ENCODE assay signal across 19 mouse cellular contexts in the genomic region with DNA sequence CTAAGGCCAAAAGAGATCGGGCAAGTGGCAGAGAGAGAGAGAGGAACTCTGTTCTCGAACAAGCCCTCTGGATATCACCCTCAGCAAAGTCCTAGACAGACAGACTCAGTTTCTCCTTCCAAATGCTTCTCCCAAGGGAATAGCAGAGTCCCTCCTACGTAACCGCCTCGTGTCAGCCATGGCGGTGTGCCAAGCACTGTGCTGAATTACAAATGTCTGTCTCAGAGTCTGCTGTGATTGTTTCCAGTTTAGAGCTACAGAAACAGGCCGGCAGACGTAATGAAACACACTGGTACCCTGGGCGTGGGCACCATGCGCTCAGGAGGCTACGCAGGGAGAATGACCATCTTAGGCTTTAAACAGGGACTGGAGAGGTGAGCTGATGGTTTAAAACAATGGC. TPM values are rescaled to one million over a fixed set of nuclear protein-coding genes. Genes with fewer than 3 reads are reported as not detected.
DNase-seq lines count a peak whose midpoint lies in the region; TF ChIP-seq lines count a peak whose summit lies in the region.
"Had no signal": no experiment of that assay in that cellular context is flagged by ENCODE, and none has a peak within 500 bp of the region (broad histone marks: within the 10 kb centered on the region; RNA-seq: fewer than 3 reads in every experiment).

No protein-coding gene starts in this region.

- H3K27ac ChIP-seq in heart, adult 2 months, result peak overlapping the region; percentile 71
- H3K27ac ChIP-seq: embryonic facial prominence, embryonic 12.5 days; lung, embryonic 15.5 days; midbrain, embryonic 12.5 days; neural tube, embryonic 15.5 days had no signal

- H3K4me3 ChIP-seq in heart, adult 2 months, result no peak overlapping the region
- H3K4me3 ChIP-seq: embryonic facial prominence, embryonic 12.5 days; heart, embryonic 15.5 days; lung, embryonic 15.5 days; midbrain, embryonic 12.5 days; neural tube, embryonic 15.5 days had no signal

- no peak for TF ChIP-seq CTCF in heart, adult 2 months (IDR thresholded peaks at IDR 0.05)

- DNase-seq in heart, adult 2 months, result no peak
- DNase-seq in heart, postnatal 4 days, result no peak
- peak; percentile 51 to 61 for DNase-seq in right cerebral cortex, adult 2 months (ENCODE audit: low spot score in 2 of 2)
- no peak for DNase-seq in right cerebral cortex, postnatal 25 days
- DNase-seq in layer of hippocampus, adult 8-10 months (ENCODE audit: low spot score in 2 of 2), result peak; percentile 63 to 76
- DNase-seq in telencephalon, adult 2 months (ENCODE audit: low read depth, low spot score), result peak; percentile 38
- no peak for DNase-seq in thymus, postnatal 4 days
- DNase-seq in natural killer cell, adult 2 months (ENCODE audit: low spot score in 2 of 2), result no peak
- DNase-seq: adrenal gland, adult 8-10 months; cerebellum, adult 8-10 months; heart, adult 11 months; kidney, adult 8-10 months; kidney, postnatal 36 days had no signal

- no peaks in the 10 kb centered on the region for H3K36me3 ChIP-seq in heart, adult 2 months (ENCODE audit: control insufficient read depth, insufficient read depth, low read length)
- H3K36me3 ChIP-seq: embryonic facial prominence, embryonic 12.5 days; G1E; heart, embryonic 15.5 days; lung, embryonic 15.5 days; midbrain, embryonic 12.5 days; neural tube, embryonic 15.5 days had no signal

- WGBS in heart, adult 2 months, result 49% methylated on average over 11 of the region's 11 CpGs

- H3K27me3 ChIP-seq in heart, adult 2 months (ENCODE audit: control insufficient read depth, insufficient read depth, low read length), result no peaks in the 10 kb centered on the region

- no peak for TF ChIP-seq POLR2A in heart, adult 2 months (IDR thresholded peaks at IDR 0.05; ENCODE audit: insufficient read depth, low read depth, low read length)

- H3K4me1 ChIP-seq in heart, adult 2 months (ENCODE audit: control insufficient read depth, insufficient read depth, low read length), result peaks cover 8% of the 10 kb centered on the region; the same call in 1 of the 2 replicates
- H3K4me1 ChIP-seq: midbrain, embryonic 12.5 days; neural tube, embryonic 15.5 days had no signal

- no peaks in the 10 kb centered on the region for H3K79me2 ChIP-seq in heart, adult 2 months (replicated peaks; ENCODE audit: control insufficient read depth, insufficient read depth, low read length)

- no peak overlapping the region for H3K9ac ChIP-seq in heart, adult 2 months (ENCODE audit: low read depth, low read length)
- H3K9ac ChIP-seq: embryonic facial prominence, embryonic 12.5 days; heart, embryonic 15.5 days; lung, embryonic 15.5 days; midbrain, embryonic 12.5 days; neural tube, embryonic 15.5 days had no signal

- no peak for TF ChIP-seq EP300 in heart, adult 2 months (IDR thresholded peaks at IDR 0.05; ENCODE audit: insufficient read depth, low read depth, low read length)

- intact Hi-C loops in heart, adult 2 months (cut with DNase I), result loop anchor here (5.0 kb wide), 1 partner anchor 84 kb away; no protein-coding TSS in a partner anchor

RNA-seq across cellular contexts. Expression of a gene that starts 8.8 kb away (rescaled TPM):
- 10 to 100 TPM; 12.2 to 14.4 TPM for total RNA-seq in heart, adult 2 months (2021)
- 12.6 and 21.5 TPM in 2 replicates for polyA plus RNA-seq in heart, adult 2 months (2012; rRNA removed)
- 1 to 10 TPM; 8.6 to 9.4 TPM for total RNA-seq in heart, postnatal 4 days (2021)
- 1 to 10 TPM; 1.4 to 2.2 (median 1.9) TPM for total RNA-seq in layer of hippocampus, adult 8-10 months (2022)

RNA-seq across cellular contexts. Expression of a gene that starts 36.2 kb away (rescaled TPM):
- total RNA-seq in heart, adult 2 months (2021), result under 1 TPM; 0.73 to 0.82 TPM
- polyA plus RNA-seq in heart, adult 2 months (2012; rRNA removed), result 0.82 and 1.4 TPM in 2 replicates
- under 1 TPM; 0.47 to 0.52 TPM for total RNA-seq in heart, postnatal 4 days (2021)
- total RNA-seq in layer of hippocampus, adult 8-10 months (2022), result under 1 TPM in 2 of 4 experiments, not detected in 2; 0.16 to 0.34 TPM

RNA-seq across cellular contexts. Expression of a gene that starts 50.3 kb away (rescaled TPM):
- 10 to 100 TPM; 20.1 to 21.0 TPM for total RNA-seq in heart, adult 2 months (2021)
- 30.5 and 32.5 TPM in 2 replicates for polyA plus RNA-seq in heart, adult 2 months (2012; rRNA removed)
- total RNA-seq in heart, postnatal 4 days (2021), result 10 to 100 TPM; 33.5 to 36.8 TPM
- total RNA-seq in layer of hippocampus, adult 8-10 months (2022), result 100 to 1,000 TPM; 251 to 262 (median 254) TPM

Comparison
In these comparisons a context has a peak if more than half of its experiments do, and no peak if none do; other contexts are left out.
1. DNase-seq: peak in right cerebral cortex, adult 2 months (2 of 2), layer of hippocampus, adult 8-10 months (2 of 2) and telencephalon, adult 2 months (single experiment); none in heart, adult 2 months (0 of 2), heart, postnatal 4 days (single experiment), right cerebral cortex, postnatal 25 days (single experiment), thymus, postnatal 4 days (single experiment) and natural killer cell, adult 2 months (0 of 2).
2. RNA of a gene that starts 50.3 kb away (total RNA-seq): 251 to 262 TPM in layer of hippocampus, adult 8-10 months; 33.5 to 36.8 TPM in heart, postnatal 4 days and 20.1 to 21.0 TPM in heart, adult 2 months; every median in the first group is over 4 times any median in the second.